Mouse (Mus musculus) megakaryocyte, adult 5-6 weeks (primary cell): ENCODE measurements around the gene AC134908.4. TPM values are rescaled to one million over a fixed set of nuclear protein-coding genes. Genes with fewer than 3 reads are reported as not detected.

ENCODE experiments used
- ATAC-seq: 2 replicates; pipeline ENCODE4 v1.8.0; 2016; ENCODE audit warnings: mild to moderate bottlenecking, inconsistent platforms; ENCODE audit not compliant: poor library complexity, severe bottlenecking
- total RNA-seq, 2 experiments: library from RNA; stranded (forward) in 1 of 2; stranded (reverse) in 1 of 2; fragments of 153-499, 151-499 nt in 1 of 2; fragments of 221-1000, 200-1000 nt in 1 of 2; gene quantifications; 2 replicates each; pipeline versions ENCODE4 v1.2.3 to v1.2.4; 2015 to 2017

The AC134908.4 gene
- total RNA-seq, 2 experiments from 2014 or later = 0.69 TPM; not detected in 1

- no peak for ATAC-seq
Measured at GRCm38 (mm10) chr17:25831451-25832281, 36.2 kb upstream of the AC134908.4 start.

- no peak for ATAC-seq
Measured at GRCm38 (mm10) chr17:25830806-25831431, 35.5 kb upstream of the AC134908.4 start.

- no peak for ATAC-seq
Measured at GRCm38 (mm10) chr17:25830200-25830753, 34.8 kb upstream of the AC134908.4 start.

GRCm38 (mm10) chr17:25829558-25830017 lies 34.1 kb upstream of the AC134908.4 start:
- no peak for ATAC-seq

GRCm38 (mm10) chr17:25828712-25829557 lies 33.5 kb upstream of the AC134908.4 start, which contains the start of gene Jmjd8:
Jmjd8 (plus strand) TSS chr17:25828867.
- peak; percentile 34 for ATAC-seq

- ATAC-seq = no peak
Measured at GRCm38 (mm10) chr17:25828223-25828594, 32.8 kb upstream of the AC134908.4 start.

GRCm38 (mm10) chr17:25827546-25828222 lies 32.2 kb upstream of the AC134908.4 start:
- ATAC-seq = no peak

- no peak for ATAC-seq
Measured at GRCm38 (mm10) chr17:25827011-25827410, 31.6 kb upstream of the AC134908.4 start.

- ATAC-seq = no peak
Measured at GRCm38 (mm10) chr17:25825984-25826570, 30.6 kb upstream of the AC134908.4 start.

- no peak for ATAC-seq
Measured at GRCm38 (mm10) chr17:25825311-25825710, 29.9 kb upstream of the AC134908.4 start.

- ATAC-seq = no peak
Measured at GRCm38 (mm10) chr17:25824362-25825142, 29.1 kb upstream of the AC134908.4 start.

GRCm38 (mm10) chr17:25823452-25823851 lies 28.0 kb upstream of the AC134908.4 start, which contains the start of gene Wdr24:
Wdr24 (plus strand) TSS chr17:25823627.
- ATAC-seq = peak; percentile 94

- ATAC-seq = peak; percentile 34; the same call in 1 of the 2 replicates
Measured at GRCm38 (mm10) chr17:25818851-25819780, 23.7 kb upstream of the AC134908.4 start.

- ATAC-seq = no peak
Measured at GRCm38 (mm10) chr17:25817662-25818061, 22.2 kb upstream of the AC134908.4 start.

GRCm38 (mm10) chr17:25813471-25813870 lies 18.0 kb upstream of the AC134908.4 start:
- ATAC-seq = peak; percentile 68

GRCm38 (mm10) chr17:25810890-25811289 lies 15.4 kb upstream of the AC134908.4 start:
- ATAC-seq = no peak

- no peak for ATAC-seq
Measured at GRCm38 (mm10) chr17:25809606-25810340, 14.3 kb upstream of the AC134908.4 start.
